Mouse (Mus musculus) layer of hippocampus, postnatal 25 days (tissue): ENCODE measurements around the gene Ism1. TPM values are rescaled to one million over a fixed set of nuclear protein-coding genes. Genes with fewer than 3 reads are reported as not detected.

ENCODE experiments used
- DNase-seq, 2 experiments: peaks; one replicate each; pipeline ENCODE4 v3.0.0; 2022; ENCODE audit warnings: mixed read lengths in 2 of 2, low spot score in 1 of 2; ENCODE audit errors: extremely low spot score in 1 of 2
- total RNA-seq, 2 experiments: library from RNA; stranded (reverse); gene quantifications; 2 replicates each; pipeline ENCODE4 v1.2.3; 2021

Ism1 gene
- total RNA-seq, 2 experiments from 2014 or later = 5.2 to 6.4 TPM

GRCm38 (mm10) chr2:139804041-139804440 lies 126.1 kb downstream of the Ism1 start:
- DNase-seq = no peak

GRCm38 (mm10) chr2:139807887-139808286 lies 129.9 kb downstream of the Ism1 start:
- DNase-seq = no peak

Other genes with a start within 250 kb of the Ism1 start
- gene Sptlc3, start 184.3 kb upstream of the Ism1 start, total RNA-seq = not detected